Mouse (Mus musculus) spleen, postnatal 36 days (tissue): ENCODE data around the gene Ptprg.

Source experiments
- DNase-seq, 2 experiments: peaks; one replicate each; pipeline ENCODE4 v3.0.0; 2022; ENCODE audit warnings: low spot score in 2 of 2, mixed read lengths in 1 of 2

The Ptprg gene

DNA sequence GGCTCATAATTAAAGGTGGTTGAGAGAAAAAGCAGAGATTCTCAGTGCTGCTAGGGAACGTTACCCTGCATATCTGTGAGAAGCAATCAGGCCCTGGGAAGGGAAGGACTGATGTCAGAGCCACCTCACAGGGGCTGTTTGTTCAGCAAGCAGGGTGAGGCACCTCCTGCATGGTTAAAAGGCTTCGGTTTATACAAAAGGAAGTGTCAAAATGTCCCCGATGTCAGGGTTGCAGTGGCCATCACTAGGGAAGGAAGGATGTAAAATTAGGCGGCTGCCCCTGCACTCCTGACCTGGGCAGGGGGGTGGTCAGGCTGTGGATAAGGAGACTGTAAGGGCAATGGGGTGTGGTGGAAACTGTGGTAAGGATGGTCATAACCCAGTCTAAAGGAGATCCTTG, 583.2 kb downstream of the Ptprg start:
- DNase-seq, result no peak

DNA sequence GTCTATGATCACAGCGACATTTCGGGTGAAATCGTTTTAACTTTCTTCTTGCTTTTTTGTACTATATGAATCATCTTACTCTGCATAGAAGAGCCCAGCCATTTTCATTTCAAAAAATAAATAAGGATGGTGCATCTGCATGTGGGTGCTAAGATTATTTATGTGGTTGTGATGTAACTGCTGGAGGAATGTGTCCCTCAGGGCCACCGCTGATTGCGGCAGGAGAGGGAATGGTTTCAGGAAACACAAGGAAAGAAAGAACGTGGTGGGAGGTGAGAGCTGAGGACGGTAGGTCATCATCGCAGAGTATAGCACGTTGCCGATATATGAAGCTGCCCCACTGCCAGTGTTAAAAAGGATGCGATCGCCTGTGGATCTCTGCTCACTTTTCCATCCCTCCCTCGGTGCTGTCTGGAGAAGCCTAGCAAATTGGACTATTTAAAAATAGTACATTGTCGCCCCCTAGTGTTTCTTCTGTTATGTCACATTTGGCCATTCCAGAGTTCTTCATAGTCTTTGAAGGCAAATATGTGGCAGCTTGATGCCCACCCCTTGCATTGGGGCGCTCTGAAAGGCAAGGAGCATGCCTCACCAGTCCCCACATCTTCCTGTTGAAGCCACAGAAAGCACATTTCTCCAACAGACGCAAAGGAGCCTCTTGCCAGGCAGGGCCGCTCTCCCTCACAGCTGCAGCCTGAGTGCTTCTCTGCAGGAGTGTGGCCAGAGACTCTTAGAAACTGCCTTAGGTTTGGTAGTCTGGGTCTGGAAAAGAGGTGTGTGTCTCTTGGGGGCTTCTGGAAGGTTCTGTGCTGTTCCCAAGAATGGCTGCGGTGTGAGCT, 586.5 kb downstream of the Ptprg start:
- no peak for DNase-seq

DNA sequence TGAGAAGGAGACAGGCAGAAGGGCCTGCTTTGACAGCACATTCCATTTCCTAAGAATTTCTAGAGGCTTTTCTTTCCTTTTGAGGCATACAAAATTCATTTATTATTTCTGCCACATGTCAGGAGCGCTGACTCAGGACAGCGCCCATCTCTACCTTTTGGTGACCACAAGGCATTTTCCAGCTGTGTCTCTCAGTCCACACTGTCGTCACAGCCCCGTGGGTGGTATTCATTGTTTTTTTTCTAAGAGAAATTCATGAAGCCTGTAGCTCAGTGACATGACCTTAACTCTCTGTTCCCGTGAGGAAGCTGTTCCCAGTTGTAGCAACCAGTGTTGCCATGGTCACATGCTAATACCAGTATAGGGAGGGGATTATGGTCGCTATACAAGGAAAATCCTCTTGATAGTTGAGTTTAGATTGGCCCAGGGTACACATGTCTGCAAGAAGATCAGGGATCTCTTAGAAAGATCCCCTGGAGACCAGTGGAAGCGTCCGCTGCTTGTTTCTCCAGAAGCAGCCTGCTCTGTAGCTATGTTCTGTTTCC, 590.7 kb downstream of the Ptprg start:
- no peak for DNase-seq

DNA sequence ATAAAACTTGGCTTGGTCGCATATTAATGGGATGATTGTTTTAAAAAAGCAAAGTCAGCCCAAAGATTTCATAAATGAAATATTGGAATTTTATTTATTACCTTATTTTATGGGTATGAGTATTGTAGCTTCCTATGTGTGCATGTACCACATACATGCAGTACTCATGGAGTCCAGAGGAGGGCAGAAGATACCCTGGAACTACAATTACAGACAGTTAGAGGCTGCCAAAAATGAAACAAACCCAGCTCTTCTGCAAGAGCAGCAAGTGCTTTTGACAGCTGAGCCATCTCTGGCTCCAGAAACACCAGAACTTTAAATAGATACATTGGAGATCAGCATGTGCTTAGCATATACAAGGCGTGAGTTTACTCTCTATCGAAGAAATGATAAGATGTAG, 592.6 kb downstream of the Ptprg start:
- DNase-seq, result no peak

DNA sequence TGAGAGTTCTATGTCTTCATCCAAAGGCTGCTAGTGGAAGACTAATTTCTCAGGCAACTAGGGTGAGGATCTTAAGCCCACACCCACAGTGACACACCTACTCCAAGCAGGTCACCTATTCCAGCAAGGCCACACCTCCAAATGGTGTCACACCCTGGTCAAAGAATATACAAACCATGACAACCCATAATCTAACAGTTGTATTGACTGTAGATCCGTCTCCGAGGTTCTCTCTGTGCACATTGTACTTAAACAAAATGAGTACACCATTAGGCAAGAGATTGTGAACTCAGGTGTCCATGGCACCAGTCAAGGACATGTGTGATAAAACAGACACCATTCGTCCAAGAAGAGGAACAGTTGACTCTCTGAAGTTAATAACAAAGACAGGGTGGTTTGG, 596.2 kb downstream of the Ptprg start:
- no peak for DNase-seq

DNA sequence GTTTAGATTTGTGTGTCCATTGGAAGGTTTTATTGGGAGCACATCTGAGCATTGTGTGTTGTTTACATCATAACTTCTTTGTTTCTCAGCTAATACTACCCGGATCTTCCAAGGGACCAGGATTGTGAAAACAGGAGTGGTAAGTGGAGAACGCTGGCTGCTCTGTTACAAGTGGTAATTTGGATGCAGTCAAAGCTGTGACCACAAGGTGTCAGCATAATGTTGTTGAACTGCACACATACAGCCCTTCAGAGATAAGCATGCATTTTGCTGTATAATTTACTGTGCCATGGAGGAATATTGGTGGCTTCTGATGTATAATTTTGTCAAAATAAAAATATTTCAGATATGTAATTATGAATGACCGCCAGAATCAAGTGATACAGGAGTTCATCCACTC, 598.6 kb downstream of the Ptprg start:
- no peak for DNase-seq

DNA sequence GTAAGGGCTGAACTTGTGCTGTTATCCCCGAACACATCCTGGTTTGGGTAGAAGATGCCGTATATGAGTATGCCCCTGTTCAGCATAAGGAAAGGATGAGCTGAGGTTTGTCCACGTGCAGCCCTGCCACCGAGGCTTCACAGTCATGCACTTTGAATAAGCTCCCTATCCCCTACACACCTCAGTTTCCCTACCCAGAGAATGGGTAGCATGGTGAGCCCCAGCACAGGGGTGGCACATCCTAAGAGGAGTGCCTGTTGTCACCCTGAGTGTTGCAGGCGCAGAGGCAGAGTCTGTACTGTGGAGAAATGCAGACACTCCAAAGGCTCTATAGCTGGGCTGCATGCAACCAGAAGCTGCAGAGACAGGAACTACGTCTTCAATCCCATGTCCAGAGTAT, 599.4 kb downstream of the Ptprg start:
- DNase-seq, result no peak

DNA sequence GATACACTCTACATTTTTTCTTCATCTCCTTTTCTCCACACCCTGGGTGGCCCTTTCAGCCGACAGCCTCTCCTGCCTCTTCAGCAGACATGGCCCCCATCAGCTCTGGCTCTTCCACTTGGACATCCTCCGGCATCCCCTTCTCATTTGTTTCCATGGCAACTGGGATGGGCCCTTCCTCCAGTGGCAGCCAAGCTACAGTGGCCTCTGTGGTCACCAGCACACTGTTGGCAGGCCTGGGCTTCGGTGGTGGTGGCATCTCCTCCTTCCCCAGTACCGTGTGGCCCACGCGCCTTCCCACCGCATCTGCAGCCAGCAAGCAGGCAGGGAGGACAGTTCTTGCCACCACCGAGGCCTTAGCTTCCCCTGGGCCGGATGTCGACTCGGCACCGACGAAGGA, 600.3 kb downstream of the Ptprg start:
- no peak for DNase-seq

DNA sequence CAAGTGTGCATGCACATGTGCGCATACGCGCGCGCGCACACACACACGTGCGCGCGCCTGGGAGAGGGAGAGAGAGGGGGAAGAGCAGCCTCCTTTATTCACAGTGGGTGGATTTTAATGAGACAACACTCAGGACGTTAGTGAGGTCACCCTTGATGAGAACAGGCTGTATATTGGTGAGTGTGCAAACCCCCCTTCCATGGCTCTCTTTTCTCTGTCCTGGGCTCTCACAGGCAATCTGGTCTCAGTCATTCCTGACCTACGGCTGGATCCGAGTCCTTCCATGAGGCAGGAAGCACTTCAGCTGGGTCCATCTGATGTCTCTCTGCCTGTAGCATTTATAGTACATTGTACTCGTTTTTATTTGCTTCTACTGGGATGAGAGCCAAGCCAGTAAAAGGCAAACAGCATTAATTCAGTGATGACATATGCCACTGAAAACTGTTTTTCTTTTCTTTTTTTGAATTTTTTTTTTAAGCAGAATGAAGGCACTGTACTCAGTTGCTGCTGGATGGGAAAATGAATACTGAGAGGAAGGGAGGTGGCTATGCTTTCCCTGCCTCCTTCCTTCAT, 608.5 kb downstream of the Ptprg start:
- DNase-seq, result no peak

DNA sequence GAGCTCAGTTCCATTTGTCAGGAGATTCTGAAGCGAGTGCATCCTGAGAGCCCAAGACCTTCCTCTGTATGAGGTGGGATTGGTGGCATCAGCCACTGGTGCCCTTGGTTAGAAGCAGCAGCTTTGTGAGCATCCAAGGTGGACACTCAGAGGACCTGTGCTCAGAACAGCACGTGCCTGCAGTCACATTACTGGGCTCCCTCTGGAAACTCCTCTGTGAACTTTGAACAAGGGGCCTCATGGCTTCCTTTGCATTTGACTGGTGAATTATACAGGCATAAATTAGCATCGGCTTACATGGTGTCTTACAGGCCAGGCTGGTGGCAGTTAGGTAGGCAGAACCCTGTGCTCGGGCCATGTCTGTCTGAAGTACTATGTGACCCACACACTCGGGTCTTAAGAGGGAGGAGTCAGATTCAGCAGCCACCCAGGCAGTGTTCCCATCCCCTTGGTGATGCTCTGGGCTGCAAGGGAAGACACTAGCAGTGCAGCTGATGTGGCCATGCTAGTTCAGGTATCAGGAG, 609.1 kb downstream of the Ptprg start:
- no peak for DNase-seq

DNA sequence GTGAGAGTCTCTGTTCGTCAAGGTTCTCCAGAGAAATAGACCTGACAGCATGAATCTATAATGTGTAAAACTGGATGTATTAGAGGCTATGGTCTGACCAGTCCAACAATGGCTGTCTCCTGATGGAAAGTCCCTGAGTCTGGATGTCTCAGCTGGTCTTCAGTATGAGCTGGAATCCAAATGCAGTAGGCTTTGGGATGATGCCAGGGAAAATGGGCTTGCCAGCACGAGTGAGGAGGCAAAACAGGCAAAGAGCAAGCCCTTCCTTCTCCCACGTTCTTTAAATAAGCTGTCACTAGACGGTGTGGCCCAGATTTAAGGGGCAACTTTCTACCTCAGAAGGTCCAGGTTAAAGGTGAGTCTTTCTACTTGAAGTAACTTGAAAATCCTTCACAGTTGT, 609.9 kb downstream of the Ptprg start:
- DNase-seq, result no peak

DNA sequence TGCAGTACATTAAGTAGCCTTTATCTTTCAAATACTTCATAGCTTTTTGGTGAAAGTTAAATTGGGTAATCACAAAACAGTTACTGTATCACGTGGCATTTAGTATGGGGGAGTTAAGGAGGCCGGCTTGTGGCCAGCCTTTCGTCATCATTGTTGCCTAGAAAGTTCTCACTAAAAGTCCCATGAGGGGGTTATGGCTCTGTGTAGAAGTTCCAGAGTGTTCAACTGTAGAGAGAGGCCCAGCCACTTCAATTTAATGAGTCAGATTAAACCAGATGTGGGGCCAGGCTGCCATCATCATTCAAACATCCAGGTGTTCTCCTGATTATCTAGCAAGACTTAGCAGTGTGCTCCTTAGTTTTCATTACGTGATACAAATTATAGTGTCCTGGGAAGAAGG, 613.9 kb downstream of the Ptprg start:
- no peak for DNase-seq

DNA sequence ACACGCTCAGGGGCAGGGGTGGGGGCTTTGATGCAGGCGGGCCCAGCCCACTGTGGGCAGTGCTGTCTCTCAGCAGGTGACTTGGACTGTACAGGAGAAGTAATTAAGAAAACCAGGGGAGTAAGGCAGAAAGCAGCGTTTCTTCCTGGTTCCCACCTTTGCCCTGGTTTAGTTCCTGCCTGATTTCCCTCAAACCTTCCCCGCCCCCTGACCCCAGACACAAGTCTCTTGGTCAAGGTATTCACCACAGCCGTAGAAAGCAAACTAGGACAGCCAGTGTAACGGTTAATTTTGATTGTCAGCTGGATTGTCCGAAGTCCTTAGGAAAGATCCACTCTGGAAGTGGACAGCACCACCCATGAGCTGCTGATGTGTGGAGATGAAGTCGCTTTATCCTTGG, 614.3 kb downstream of the Ptprg start:
- no peak for DNase-seq

DNA sequence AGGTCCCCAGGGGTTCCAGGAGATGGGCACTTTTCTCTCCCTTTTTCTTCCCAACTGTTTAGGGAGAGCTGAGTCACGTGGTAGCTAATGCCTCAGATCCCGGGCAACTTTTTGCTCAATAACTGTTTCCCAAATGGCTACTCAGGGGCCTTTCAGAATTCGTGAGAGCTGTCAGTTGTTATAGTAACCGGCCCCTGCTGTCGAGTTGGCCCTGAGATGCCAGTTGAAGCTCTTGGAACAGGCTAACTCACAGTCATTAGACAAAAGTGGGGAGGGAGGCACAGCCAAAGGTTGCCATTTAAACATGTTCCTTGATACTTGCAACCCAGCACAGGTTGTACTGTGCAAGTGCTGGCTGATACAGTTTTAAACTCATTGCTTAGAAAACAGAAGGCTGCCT, 624.1 kb downstream of the Ptprg start:
- DNase-seq, result no peak

DNA sequence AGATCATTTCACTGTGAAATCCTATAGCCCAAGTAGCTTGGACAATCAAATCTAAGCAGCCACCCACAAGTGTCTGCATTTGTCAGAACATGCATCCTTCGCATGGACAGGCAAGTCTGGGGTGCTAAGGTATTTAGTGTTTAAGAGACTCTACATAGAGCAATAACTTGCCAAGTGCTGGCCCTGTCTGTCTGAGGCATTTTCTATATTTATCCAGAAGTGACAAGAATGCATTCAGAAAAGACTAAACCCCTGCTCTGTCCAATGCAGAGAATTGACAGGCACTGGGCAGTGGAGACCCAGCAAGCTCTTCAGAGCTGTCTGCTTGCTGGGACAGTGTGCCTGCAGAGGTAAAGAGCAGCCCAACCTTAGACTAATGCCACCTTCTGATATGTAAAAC, 625.3 kb downstream of the Ptprg start:
- DNase-seq, result no peak

DNA sequence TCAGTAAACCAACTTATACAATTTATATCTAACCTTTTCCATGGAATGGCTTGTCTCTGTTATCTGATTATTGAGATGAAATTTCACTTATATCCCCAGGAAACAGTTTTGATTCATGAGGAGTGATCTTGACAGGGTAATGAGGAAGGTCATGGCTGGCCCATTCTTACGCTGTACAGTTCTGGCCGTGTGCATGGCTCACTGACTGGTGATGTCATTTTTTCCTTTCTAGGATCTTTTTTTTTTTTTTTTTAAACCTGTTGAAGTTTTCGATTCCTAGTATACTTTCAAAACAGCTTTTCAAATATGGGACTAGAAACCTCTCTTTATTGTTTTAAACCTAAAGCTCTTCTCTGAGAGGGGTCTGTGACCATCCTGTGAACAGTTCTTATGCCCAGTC, 626.8 kb downstream of the Ptprg start:
- no peak for DNase-seq

DNA sequence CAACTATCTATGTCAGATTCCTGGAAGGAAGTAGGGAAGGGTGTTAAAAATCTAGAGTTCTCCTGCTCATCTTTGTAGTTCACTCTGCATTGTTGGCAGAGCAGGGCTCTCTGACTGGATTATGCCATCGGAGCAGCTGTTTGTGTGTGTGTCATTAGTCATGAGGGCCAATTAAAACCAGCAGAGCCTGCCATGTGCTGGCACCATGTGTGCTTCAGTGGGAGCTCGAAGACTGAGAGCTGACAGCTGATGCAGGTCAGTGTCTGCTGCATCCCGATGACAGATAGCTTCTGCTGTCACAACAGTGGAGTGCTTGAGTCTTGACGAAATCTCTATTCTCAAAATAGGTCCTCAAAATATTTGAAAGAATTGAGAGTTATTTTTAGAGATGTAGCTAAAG, 631.7 kb downstream of the Ptprg start:
- DNase-seq, result no peak

DNA sequence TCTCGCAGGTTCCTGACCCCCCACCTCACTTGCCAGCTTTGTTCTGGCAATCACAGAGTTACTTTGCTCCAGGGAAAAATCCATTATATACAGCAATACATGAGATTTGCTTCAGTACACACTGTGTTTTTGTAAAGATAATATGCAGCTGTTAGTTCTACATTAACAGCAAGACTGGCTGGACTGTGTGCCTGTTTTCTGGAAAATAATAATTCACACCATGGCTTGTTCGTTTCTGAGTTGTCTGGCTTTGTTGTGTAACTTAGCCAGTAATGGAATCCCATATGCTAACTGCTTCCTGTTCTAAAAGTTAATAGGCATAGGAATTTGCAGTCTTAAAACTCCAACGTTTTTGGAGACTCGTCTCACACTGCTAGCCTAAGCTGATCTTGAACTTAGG, 635.0 kb downstream of the Ptprg start:
- no peak for DNase-seq

DNA sequence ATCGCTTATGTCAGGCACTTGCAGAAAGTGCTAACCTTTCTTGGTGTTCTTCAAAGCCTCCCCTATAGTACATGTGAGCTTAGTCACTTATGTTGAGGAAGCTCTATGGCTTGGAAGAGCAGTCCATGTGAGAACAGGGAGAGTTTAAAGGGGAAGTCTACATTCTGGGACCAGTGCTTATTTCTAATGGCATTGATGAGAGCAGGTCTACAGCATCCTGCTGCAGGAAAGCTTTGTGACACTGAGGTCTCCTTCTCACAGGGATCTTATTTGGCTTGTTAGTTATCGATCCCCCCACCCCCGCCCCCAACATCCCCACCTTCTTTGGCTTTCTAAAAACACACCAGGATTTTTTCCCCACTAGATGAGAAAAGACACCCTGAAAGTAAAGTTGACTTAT, 635.9 kb downstream of the Ptprg start:
- DNase-seq, result no peak

DNA sequence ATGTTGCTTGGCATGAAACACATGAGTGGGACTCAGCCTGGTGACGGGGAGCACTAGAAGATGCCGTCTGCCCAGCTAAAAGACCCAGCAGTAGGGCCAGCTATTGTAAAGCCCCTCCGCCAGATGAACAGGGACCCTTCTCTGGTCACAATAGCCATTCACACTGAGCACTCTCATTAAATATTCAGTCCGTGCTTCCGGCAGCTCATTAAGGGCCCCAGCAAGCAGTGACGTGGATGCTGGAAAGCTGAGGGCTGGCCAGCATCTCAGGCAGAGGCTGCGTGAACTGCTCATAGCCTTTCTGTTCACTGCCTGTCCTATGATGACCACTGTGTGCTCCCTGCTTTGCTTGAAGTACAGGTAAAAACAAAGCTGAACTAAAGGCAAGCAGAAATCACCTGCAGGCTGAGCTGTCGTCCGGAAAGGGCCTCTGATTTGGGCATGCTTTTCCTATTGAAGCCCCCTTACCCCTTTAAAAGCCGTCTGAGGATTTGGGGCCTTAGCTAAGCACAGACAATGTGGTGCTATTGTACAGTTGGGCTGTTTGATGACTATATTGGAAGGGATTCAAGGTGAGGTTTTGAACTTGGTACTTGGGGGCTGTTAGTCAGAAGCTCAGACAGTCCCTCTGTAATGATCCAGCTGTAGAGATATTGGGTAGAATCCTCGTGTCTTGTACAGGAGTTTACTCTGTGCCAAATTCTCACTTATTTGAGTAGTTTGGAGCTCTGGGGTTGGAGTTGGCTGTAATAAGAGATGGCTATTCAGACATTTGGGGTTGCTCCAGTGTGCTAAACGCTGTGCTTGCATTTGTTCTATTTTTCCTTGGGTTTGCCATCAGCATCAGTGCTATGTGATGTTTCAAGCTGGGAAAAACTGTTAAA, 636.6 kb downstream of the Ptprg start:
- DNase-seq, result no peak

DNA sequence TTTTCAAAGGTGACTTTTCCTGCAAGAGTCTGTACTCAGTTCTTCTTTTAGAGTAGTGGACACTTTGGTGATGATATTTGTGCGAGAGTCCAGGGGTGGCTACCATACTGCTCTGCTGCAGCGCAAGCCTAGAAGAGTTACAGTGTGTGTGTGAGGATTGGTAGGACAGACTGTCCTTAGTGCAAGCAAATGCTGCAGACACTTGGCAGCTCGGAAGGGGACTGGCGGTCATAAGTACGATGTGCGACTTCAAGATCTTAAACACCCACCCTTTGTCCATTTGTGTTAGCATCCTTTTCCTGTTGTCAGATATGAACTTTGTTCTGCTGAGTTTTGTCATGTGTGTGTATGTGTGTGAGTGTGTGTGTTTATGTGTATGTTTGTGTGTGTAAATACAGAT, 637.7 kb downstream of the Ptprg start:
- no peak for DNase-seq

DNA sequence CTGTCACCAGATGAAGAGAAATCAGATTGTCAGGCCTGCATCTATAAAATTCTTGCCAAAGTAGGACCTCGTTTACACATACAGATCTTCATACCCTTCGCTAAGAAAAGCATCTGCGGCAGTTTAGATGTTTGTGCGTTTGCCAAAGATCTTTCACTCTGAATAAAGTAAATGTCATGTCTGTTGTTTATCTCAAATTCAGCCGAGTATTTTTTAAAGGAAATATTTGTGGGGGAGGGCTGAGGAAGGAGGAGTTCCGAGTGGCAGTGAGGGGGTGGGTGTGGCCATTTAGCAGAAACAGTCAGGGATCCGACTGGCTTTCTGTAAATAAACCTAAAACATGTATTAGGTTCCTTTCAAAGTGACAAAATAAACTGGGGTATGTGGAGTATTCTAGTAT, 645.4 kb downstream of the Ptprg start:
- DNase-seq, result no peak
